Mouse (Mus musculus) forebrain, embryonic 14.5 days (tissue): ENCODE results near the gene Abcb1b. TPM values are rescaled to one million over a fixed set of nuclear protein-coding genes. Genes with fewer than 3 reads are reported as not detected.
"Not testable (repeated sequence)": the region's sequence is repeated elsewhere in the genome, so short reads cannot be mapped to it uniquely, and the experiment has no call there.

ENCODE experiments used
- ATAC-seq: fragments of 200-750 bp; cut with Nextera tagmentation; 2 replicates; pipeline ENCODE4 v1.8.0; 2017; ENCODE audit warnings: mild to moderate bottlenecking, moderate library complexity
- DNase-seq: peaks from one replicate; pipeline ENCODE4 v3.0.0-alpha.2; 2015; ENCODE audit warnings: low spot score
- H3K27ac ChIP-seq: fragments of 300-500 bp; sonication (generic); 2 replicates; pipeline ENCODE4 v1.5.1; 2014; ENCODE audit warnings: low read depth, mild to moderate bottlenecking, control low read depth, low read length, moderate library complexity
- H3K27me3 ChIP-seq: fragments of 300-500 bp; sonication (generic); replicated peaks from 2 replicates; pipeline ENCODE4 v1.6.1; 2014; ENCODE audit warnings: low read length, control low read depth, mixed read lengths; ENCODE audit not compliant: control insufficient read depth, insufficient read depth
- H3K36me3 ChIP-seq: fragments of 300-500 bp; sonication (generic); 2 replicates; pipeline ENCODE4 v1.6.1; 2014; ENCODE audit warnings: low read length, control low read depth; ENCODE audit not compliant: control insufficient read depth, insufficient read depth
- H3K4me1 ChIP-seq: fragments of 300-500 bp; sonication (generic); 2 replicates; pipeline ENCODE4 v1.6.1; 2014; ENCODE audit warnings: antibody characterized with exemption, low read length, control low read depth; ENCODE audit not compliant: control insufficient read depth, insufficient read depth
- H3K4me2 ChIP-seq: fragments of 300-500 bp; sonication (generic); 2 replicates; pipeline ENCODE4 v1.6.1; 2014; ENCODE audit warnings: mild to moderate bottlenecking, control low read depth, low read length
- H3K4me3 ChIP-seq: fragments of 300-500 bp; sonication (generic); 2 replicates; pipeline ENCODE4 v1.5.1; 2014; ENCODE audit warnings: low read depth, low read length, control low read depth
- H3K9ac ChIP-seq: fragments of 300-500 bp; sonication (generic); 2 replicates; pipeline ENCODE4 v1.6.1; 2014; ENCODE audit warnings: mild to moderate bottlenecking, low read length, control low read depth, moderate library complexity
- H3K9me3 ChIP-seq: fragments of 300-500 bp; sonication (generic); replicated peaks from 2 replicates; pipeline ENCODE4 v1.6.1; 2016; ENCODE audit warnings: low read length, control low read depth, mixed read lengths; ENCODE audit not compliant: control insufficient read depth
- WGBS: fragments of 180-500 bp; shearing (Covaris S2); extraction: QIAGEN DNeasy Blood & Tissue Kit; methylation state at CpG from one replicate; pipeline ENCODE4 v1.1.7; 2014; 5-methylcytosine and 5-hydroxymethylcytosine counted together
- polyA plus RNA-seq: library from polyadenylated mRNA; unstranded; fragments of >200 nt; fragmentation: Nextera tagmentation; extraction: Ambion mirVana; gene quantifications from 2 replicates; pipeline ENCODE4 v1.2.1, GENCODE M21; 2014

The Abcb1b gene
- polyA plus RNA-seq, 1 experiment from 2014 or later: 0.30 TPM

DNA sequence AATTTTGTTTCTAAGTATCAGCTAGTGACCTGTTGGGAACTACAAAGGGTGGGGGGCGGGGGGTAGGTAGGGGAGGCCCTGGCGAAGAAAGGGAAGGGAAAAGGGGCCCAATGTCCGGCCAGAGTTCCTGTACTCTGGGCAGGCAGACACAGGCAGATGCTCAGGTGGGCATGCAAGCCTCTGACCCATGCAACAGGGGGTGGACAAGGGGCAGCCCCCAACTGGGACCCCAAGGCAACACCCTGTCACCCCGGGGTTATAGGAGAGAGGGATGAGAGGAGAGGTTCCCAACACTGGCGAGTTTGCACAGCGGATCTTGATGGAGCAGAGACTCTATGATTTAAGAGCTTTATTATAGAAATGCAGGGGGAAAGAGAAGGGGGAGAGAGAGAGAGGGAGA is 59.3 kb downstream of the Abcb1b start:
- Histone ChIP-seq H3K36me3 (no peaks in the 10 kb centered on the region), H3K27me3 (no peaks in the 10 kb centered on the region), H3K4me2 (no peak overlapping the region), H3K4me3 (no peak overlapping the region), H3K27ac (no peak overlapping the region), H3K4me1 (no peaks in the 10 kb centered on the region), H3K9me3 (no peaks in the 10 kb centered on the region), H3K9ac (no peak overlapping the region)
- ATAC-seq: no peak
- no peak for DNase-seq
- WGBS: 86% methylated on average over 6 of the region's 6 CpGs

GRCm38 (mm10) chr5:8861811-8862210 is 63.9 kb downstream of the Abcb1b start:
- no peak overlapping the region for H3K9ac ChIP-seq
- no peaks in the 10 kb centered on the region for H3K9me3 ChIP-seq
- H3K36me3 ChIP-seq: no peaks in the 10 kb centered on the region
- WGBS: 68% methylated on average over 1 of the region's 1 CpGs
- H3K4me3 ChIP-seq: no peak overlapping the region
- no peak for DNase-seq
- H3K27me3 ChIP-seq: no peaks in the 10 kb centered on the region
- H3K4me1 ChIP-seq: no peaks in the 10 kb centered on the region
- H3K4me2 ChIP-seq: no peak overlapping the region
- no peak overlapping the region for H3K27ac ChIP-seq
- ATAC-seq: no peak

GRCm38 (mm10) chr5:8863580-8864337 is 65.8 kb downstream of the Abcb1b start:
- Histone ChIP-seq H3K4me2 (no peak overlapping the region), H3K36me3 (no peaks in the 10 kb centered on the region), H3K4me1 (no peaks in the 10 kb centered on the region), H3K27ac (no peak overlapping the region), H3K9ac (no peak overlapping the region), H3K4me3 (no peak overlapping the region), H3K27me3 (no peaks in the 10 kb centered on the region), H3K9me3 (no peaks in the 10 kb centered on the region)
- peak; percentile 33 for DNase-seq
- WGBS: 37% methylated on average over 14 of the region's 14 CpGs
- peak; percentile 75; the same call in 1 of the 2 replicates for ATAC-seq

DNA sequence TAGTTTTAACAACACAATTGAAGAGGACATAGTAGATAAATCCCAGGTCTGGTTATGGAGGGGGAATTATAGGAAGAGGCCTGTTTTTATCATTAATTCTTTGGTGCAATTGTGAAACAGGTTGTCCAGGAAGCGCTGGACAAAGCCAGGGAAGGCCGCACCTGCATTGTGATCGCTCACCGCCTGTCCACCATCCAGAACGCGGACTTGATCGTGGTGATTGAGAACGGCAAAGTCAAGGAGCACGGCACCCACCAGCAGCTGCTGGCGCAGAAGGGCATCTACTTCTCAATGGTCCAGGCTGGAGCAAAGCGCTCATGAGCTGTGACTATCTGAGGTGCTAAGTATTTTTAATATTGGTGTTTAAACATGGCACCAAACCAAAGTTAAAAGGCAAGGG is 67.7 kb downstream of the Abcb1b start:
- H3K9me3 ChIP-seq, H3K4me2 ChIP-seq, DNase-seq, H3K9ac ChIP-seq, H3K36me3 ChIP-seq, H3K4me3 ChIP-seq, H3K27ac ChIP-seq, ATAC-seq, H3K4me1 ChIP-seq, H3K27me3 ChIP-seq: not testable (repeated sequence)
- 94% methylated on average over 11 of the region's 11 CpGs for WGBS

GRCm38 (mm10) chr5:8866366-8866765 is 68.4 kb downstream of the Abcb1b start:
- Histone ChIP-seq H3K9ac (no peak overlapping the region), H3K27me3 (no peaks in the 10 kb centered on the region), H3K27ac (no peak overlapping the region), H3K9me3 (no peaks in the 10 kb centered on the region), H3K4me3 (no peak overlapping the region), H3K4me1 (no peaks in the 10 kb centered on the region), H3K4me2 (no peak overlapping the region), H3K36me3 (no peaks in the 10 kb centered on the region)
- no peak for DNase-seq
- ATAC-seq: no peak
- 83% methylated on average over 5 of the region's 5 CpGs for WGBS

GRCm38 (mm10) chr5:8868019-8868418 is 70.1 kb downstream of the Abcb1b start:
- Histone ChIP-seq H3K27ac (no peak overlapping the region), H3K27me3 (no peaks in the 10 kb centered on the region), H3K4me1 (no peaks in the 10 kb centered on the region), H3K4me3 (no peak overlapping the region), H3K9me3 (no peaks in the 10 kb centered on the region), H3K9ac (no peak overlapping the region), H3K36me3 (no peaks in the 10 kb centered on the region), H3K4me2 (no peak overlapping the region)
- WGBS: 6% methylated on average over 1 of the region's 1 CpGs
- DNase-seq (no peak), ATAC-seq (no peak)

DNA sequence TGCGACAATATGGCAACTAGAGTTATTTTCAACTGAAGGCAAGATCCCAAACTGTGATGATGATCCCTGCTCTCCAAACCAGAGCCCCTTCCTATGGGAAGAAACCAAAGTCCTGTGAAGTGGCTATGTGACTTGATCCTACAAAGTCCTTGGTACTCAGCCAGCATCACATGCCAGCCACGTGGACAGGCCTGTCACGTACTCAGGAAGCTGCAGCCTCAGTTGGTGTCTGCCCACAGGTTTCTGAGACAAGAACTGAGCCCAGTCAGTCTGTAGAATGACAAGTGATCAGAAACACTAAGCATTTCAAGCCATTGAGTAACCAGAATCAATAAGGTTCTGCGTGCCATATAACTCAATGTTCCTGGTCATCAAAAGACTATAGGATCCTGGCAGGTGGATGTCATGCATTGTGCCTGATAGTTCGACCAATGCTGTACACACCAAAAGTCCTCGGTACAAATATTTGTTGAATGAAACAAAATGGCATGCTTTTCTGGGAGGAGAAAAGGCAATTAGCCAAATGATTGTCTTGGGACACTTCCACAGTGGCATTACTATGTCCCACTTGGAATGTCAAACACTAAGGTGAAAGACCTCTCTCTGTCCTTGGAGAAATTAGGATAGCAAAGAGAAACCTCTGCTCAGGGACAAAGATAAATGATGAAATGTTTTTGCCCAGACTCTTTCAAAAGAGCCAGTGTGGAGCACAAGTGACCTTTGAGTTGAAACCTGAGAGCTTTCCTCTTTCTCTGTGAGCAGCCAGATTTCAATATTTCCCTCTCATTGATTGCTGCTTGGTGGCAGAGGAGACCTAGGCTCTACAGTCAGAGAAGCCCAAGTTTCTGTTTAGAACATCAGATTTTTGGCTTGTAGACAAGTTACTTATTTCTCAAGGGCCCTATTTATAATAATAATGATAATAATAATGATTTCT is 75.3 kb downstream of the Abcb1b start:
- 91% methylated on average over 6 of the region's 6 CpGs for WGBS
- H3K9me3 ChIP-seq: no peaks in the 10 kb centered on the region
- DNase-seq (no peak), ATAC-seq (no peak)
- H3K4me3 ChIP-seq: no peak overlapping the region
- H3K9ac ChIP-seq: no peak overlapping the region
- H3K4me1 ChIP-seq: no peaks in the 10 kb centered on the region
- no peak overlapping the region for H3K4me2 ChIP-seq
- no peaks in the 10 kb centered on the region for H3K27me3 ChIP-seq
- H3K36me3 ChIP-seq: no peaks in the 10 kb centered on the region
- H3K27ac ChIP-seq: no peak overlapping the region

DNA sequence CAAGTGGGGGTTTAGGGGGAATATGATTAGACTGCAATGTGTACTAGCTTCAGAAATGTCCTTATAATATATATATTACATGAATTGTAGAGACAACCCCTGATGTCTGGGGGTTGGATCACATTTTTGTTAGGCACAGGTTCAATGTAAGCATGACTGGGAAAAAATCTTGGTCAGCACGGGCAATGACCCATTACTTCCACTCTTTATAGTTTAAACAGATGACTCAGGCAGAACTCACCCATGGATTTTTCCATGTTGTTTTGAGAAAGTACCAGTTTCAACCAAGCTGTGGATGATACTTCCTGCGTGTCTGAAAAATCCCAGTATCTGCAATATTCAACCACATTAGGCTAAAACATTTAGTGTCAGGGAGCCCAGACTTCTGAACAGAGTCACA is 79.1 kb downstream of the Abcb1b start:
- DNase-seq (no peak), ATAC-seq (no peak)
- Histone ChIP-seq H3K27ac (no peak overlapping the region), H3K9ac (no peak overlapping the region), H3K4me1 (no peaks in the 10 kb centered on the region), H3K36me3 (no peaks in the 10 kb centered on the region), H3K4me2 (no peak overlapping the region), H3K27me3 (no peaks in the 10 kb centered on the region), H3K9me3 (no peaks in the 10 kb centered on the region), H3K4me3 (no peak overlapping the region)
- 93% methylated on average over 2 of the region's 2 CpGs for WGBS

DNA sequence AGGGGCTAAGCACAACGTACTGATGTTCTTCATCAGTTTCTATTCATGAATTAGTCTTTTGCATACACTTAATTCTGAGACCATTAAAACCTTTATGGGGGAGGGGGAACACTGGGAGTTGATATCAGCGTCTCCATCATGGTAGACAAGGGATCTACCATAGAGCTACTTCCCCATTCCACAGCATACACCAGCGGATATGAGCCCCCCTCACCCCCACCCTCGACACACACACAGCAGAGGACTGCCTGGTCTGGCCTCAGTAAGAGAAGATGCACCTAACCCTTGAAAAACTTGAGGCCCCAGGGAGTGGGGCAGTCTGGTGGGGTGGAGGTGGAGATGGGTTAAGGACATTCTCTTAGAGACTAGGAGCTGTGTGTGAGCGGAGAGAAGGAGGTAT is 79.9 kb downstream of the Abcb1b start:
- Histone ChIP-seq H3K9me3 (no peaks in the 10 kb centered on the region), H3K36me3 (no peaks in the 10 kb centered on the region), H3K4me1 (no peaks in the 10 kb centered on the region), H3K4me2 (no peak overlapping the region), H3K4me3 (no peak overlapping the region), H3K9ac (no peak overlapping the region), H3K27ac (no peak overlapping the region), H3K27me3 (no peaks in the 10 kb centered on the region)
- 76% methylated on average over 5 of the region's 5 CpGs for WGBS
- ATAC-seq: no peak
- no peak for DNase-seq
